9 mouse cellular contexts compared by ENCODE assay signal in the genomic region with DNA sequence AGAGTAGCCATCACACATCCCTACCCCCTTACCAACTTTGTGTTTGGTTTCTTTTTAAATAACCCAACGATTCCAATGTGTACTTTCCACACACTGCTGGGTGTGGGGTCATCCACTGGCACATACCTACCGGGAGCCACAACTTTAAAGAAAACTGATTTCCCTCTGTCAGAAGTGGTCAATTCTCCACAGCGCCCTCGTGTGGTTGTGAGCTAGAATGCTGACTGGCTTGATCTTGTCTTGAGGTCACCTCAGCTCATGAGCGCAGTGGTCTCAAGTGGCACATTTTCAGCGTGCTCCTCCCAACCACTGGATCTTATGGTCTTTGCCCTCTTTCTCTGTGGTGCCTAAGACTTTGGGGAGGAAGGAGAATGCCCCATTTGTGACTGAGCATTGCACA. TPM values are rescaled to one million over a fixed set of nuclear protein-coding genes. Genes with fewer than 3 reads are reported as not detected.
A peak's percentile ranks its signal among the peaks of the same experiment; 100 is the strongest.
DNase-seq lines count a peak whose midpoint lies in the region; ATAC-seq and TF ChIP-seq lines count a peak whose summit lies in the region.
"Had no signal": no experiment of that assay in that cellular context is flagged by ENCODE, and none has a peak within 500 bp of the region (broad histone marks: within the 10 kb centered on the region; RNA-seq: fewer than 3 reads in every experiment).

No protein-coding gene starts in this region.

- intact Hi-C loops in left cerebral cortex, adult 2 months (cut with DNase I), result no loop called here
- intact Hi-C loops in left cerebral cortex, postnatal 10 days (cut with DNase I), result loop anchor here (5.0 kb wide), 1 partner anchor 74 kb away; no protein-coding TSS in a partner anchor

- ATAC-seq in liver, embryonic 13.5 days (ENCODE audit: low read depth), result no peak

- no peak for TF ChIP-seq POLR2A in cortical plate, adult 2 months (IDR thresholded peaks at IDR 0.05; ENCODE audit: extremely low read depth, insufficient read depth, low read length)

- no peak overlapping the region for H3K9ac ChIP-seq in liver, embryonic 13.5 days

- peak; percentile 5 to 39 for DNase-seq in adrenal gland, adult 18-20 months (ENCODE audit: low spot score in 2 of 2)
- DNase-seq in adrenal gland, adult 8-10 months, result no peak
- DNase-seq in left cerebral cortex, adult 2 months (ENCODE audit: extremely low spot score in 1 of 2, low spot score in 2 of 2), result peak; percentile 14 to 35
- DNase-seq in left cerebral cortex, postnatal 10 days (ENCODE audit: extremely low spot score in 1 of 2, low spot score in 2 of 2), result no peak
- DNase-seq in ZHBTc4 (ENCODE audit: low read depth, low spot score), result peak; percentile 87
- peak; percentile 2 for DNase-seq in liver, embryonic 13.5 days
- peak; percentile 9 to 55 for DNase-seq in spleen, postnatal 10 days (ENCODE audit: low spot score in 2 of 2)

- H3K9me3 ChIP-seq in liver, embryonic 13.5 days (replicated peaks), result no peaks in the 10 kb centered on the region

- H3K4me3 ChIP-seq in left cerebral cortex, adult 2 months, result no peak overlapping the region
- H3K4me3 ChIP-seq in cortical plate, adult 2 months (ENCODE audit: insufficient read depth, low read length), result no peak overlapping the region
- no peak overlapping the region for H3K4me3 ChIP-seq in liver, embryonic 13.5 days (replicated peaks)

- no peaks in the 10 kb centered on the region for H3K4me1 ChIP-seq in cortical plate, adult 2 months (ENCODE audit: control insufficient read depth, insufficient read depth, low read length)
- H3K4me1 ChIP-seq in liver, embryonic 13.5 days (replicated peaks), result no peaks in the 10 kb centered on the region

- H3K27ac ChIP-seq in left cerebral cortex, adult 2 months, result no peak overlapping the region
- H3K27ac ChIP-seq in cortical plate, adult 2 months (ENCODE audit: insufficient read depth, low read length), result no peak overlapping the region
- no peak overlapping the region for H3K27ac ChIP-seq in liver, embryonic 13.5 days

- whole genome bisulfite sequencing in liver, embryonic 13.5 days (ENCODE audit: insufficient replicate concordance), result 20% methylated on average over 6 of the region's 6 CpGs

- H3K27me3 ChIP-seq in liver, embryonic 13.5 days, result no peaks in the 10 kb centered on the region

- peak; percentile 58 for TF ChIP-seq CTCF in left cerebral cortex, adult 2 months (IDR thresholded peaks at IDR 0.05)
- peak; percentile 69 for TF ChIP-seq CTCF in cortical plate, adult 2 months (IDR thresholded peaks at IDR 0.05; ENCODE audit: extremely low read depth, insufficient read depth, low read length)

- H3K4me2 ChIP-seq in liver, embryonic 13.5 days, result no peak overlapping the region

- H3K36me3 ChIP-seq in liver, embryonic 13.5 days, result no peaks in the 10 kb centered on the region

RNA-seq across cellular contexts. Expression of a gene that starts 2.2 kb away (rescaled TPM):
- not detected for total RNA-seq in adrenal gland, adult 18-20 months (2021)
- not detected for total RNA-seq in adrenal gland, adult 8-10 months (2022)
- total RNA-seq in left cerebral cortex, adult 2 months (2021), result not detected
- not detected for total RNA-seq in left cerebral cortex, postnatal 10 days (2021)
- polyA plus RNA-seq in cortical plate, adult 2 months (2012; rRNA removed), result not detected in 2 replicates
- not detected in 2 replicates for polyA plus RNA-seq in liver, embryonic 13.5 days (2015; fragmentation: Nextera tagmentation; extraction: Ambion mirVana)
- total RNA-seq: layer of hippocampus, adult 18-20 months had no signal

RNA-seq across cellular contexts. Expression of a gene that starts 38.8 kb away (rescaled TPM):
- total RNA-seq in adrenal gland, adult 18-20 months (2021), result 1 to 10 TPM; 1.4 to 1.9 TPM
- total RNA-seq in adrenal gland, adult 8-10 months (2022), result 1 to 10 TPM; 2.6 to 4.8 (median 3.6) TPM
- total RNA-seq in left cerebral cortex, adult 2 months (2021), result 10 to 100 TPM; 65.1 to 66.4 TPM
- total RNA-seq in left cerebral cortex, postnatal 10 days (2021), result 10 to 100 TPM; 55.7 to 63.2 TPM
- 29.1 and 29.9 TPM in 2 replicates for polyA plus RNA-seq in cortical plate, adult 2 months (2012; rRNA removed)
- polyA plus RNA-seq in liver, embryonic 13.5 days (2015; fragmentation: Nextera tagmentation; extraction: Ambion mirVana), result 0.23 and 0.27 TPM in 2 replicates

RNA-seq across cellular contexts. Expression of a gene that starts 48.6 kb away (rescaled TPM):
- 10 to 100 TPM; 77.9 to 91.3 TPM for total RNA-seq in adrenal gland, adult 18-20 months (2021)
- 10 to 100 TPM; 68.9 to 89.3 (median 74.3) TPM for total RNA-seq in adrenal gland, adult 8-10 months (2022)
- 10 to 100 TPM; 32.2 to 40.8 TPM for total RNA-seq in left cerebral cortex, adult 2 months (2021)
- total RNA-seq in left cerebral cortex, postnatal 10 days (2021), result 10 to 100 TPM; 40.6 to 42.0 TPM
- 42.9 and 43.2 TPM in 2 replicates for polyA plus RNA-seq in cortical plate, adult 2 months (2012; rRNA removed)
- polyA plus RNA-seq in liver, embryonic 13.5 days (2015; fragmentation: Nextera tagmentation; extraction: Ambion mirVana), result 50.9 and 60.3 TPM in 2 replicates

Comparison
In these comparisons a context has a peak if more than half of its experiments do, and no peak if none do; other contexts are left out.
1. DNase-seq: peak in adrenal gland, adult 18-20 months (2 of 2), left cerebral cortex, adult 2 months (2 of 2), ZHBTc4 (single experiment), liver, embryonic 13.5 days (single experiment) and spleen, postnatal 10 days (2 of 2); none in adrenal gland, adult 8-10 months (single experiment) and left cerebral cortex, postnatal 10 days (0 of 2).
2. RNA of a gene that starts 38.8 kb away (total RNA-seq): 65.1 to 66.4 TPM in left cerebral cortex, adult 2 months and 55.7 to 63.2 TPM in left cerebral cortex, postnatal 10 days; 2.6 to 4.8 TPM in adrenal gland, adult 8-10 months and 1.4 to 1.9 TPM in adrenal gland, adult 18-20 months; every median in the first group is over 4 times any median in the second.